In genomic region chr12:51882606-51883296, GRCm38 (mm10) we compare ENCODE assay signal across 9 mouse cellular contexts. TPM values are rescaled to one million over a fixed set of nuclear protein-coding genes. Genes with fewer than 3 reads are reported as not detected.
DNase-seq lines count a peak whose midpoint lies in the region; ATAC-seq and TF ChIP-seq lines count a peak whose summit lies in the region.
"Had no signal": no experiment of that assay in that cellular context is flagged by ENCODE, and none has a peak within 500 bp of the region (broad histone marks: within the 10 kb centered on the region; RNA-seq: fewer than 3 reads in every experiment).

No protein-coding gene starts in this region.

- no peak overlapping the region for H3K4me2 ChIP-seq in forebrain, postnatal 0 days (ENCODE audit: low read depth)
- H3K4me2 ChIP-seq in lung, embryonic 16.5 days (ENCODE audit: low read depth, low read length): no peak overlapping the region

- H3K9me3 ChIP-seq in forebrain, postnatal 0 days (ENCODE audit: low read length): no peaks in the 10 kb centered on the region
- no peaks in the 10 kb centered on the region for H3K9me3 ChIP-seq in forebrain, embryonic 10.5 days
- no peaks in the 10 kb centered on the region for H3K9me3 ChIP-seq in lung, embryonic 16.5 days (ENCODE audit: control insufficient read depth, low read length)

- no peak for ATAC-seq in forebrain, postnatal 0 days
- ATAC-seq in lung, embryonic 16.5 days (ENCODE audit: low read depth): peak; percentile 69

- H3K9ac ChIP-seq in forebrain, postnatal 0 days: no peak overlapping the region
- no peak overlapping the region for H3K9ac ChIP-seq in lung, embryonic 16.5 days (ENCODE audit: low read length)

- WGBS in forebrain, postnatal 0 days: 81% methylated on average over 6 of the region's 6 CpGs
- WGBS in forebrain, embryonic 10.5 days: 89% methylated on average over 6 of the region's 6 CpGs
- 78% methylated on average over 6 of the region's 6 CpGs for WGBS in lung, embryonic 16.5 days

- H3K4me3 ChIP-seq in forebrain, postnatal 0 days (ENCODE audit: low read depth, low read length): no peak overlapping the region
- no peak overlapping the region for H3K4me3 ChIP-seq in forebrain, embryonic 10.5 days
- no peak overlapping the region for H3K4me3 ChIP-seq in lung, embryonic 16.5 days (ENCODE audit: low read length)

- H3K4me1 ChIP-seq in forebrain, postnatal 0 days (ENCODE audit: insufficient read depth): no peaks in the 10 kb centered on the region
- H3K4me1 ChIP-seq in forebrain, embryonic 10.5 days: no peaks in the 10 kb centered on the region
- no peaks in the 10 kb centered on the region; the same call in 1 of the 2 replicates for H3K4me1 ChIP-seq in lung, embryonic 16.5 days (replicated peaks; ENCODE audit: control insufficient read depth, insufficient read depth, low read length)

- peak; percentile 25 for DNase-seq in forebrain, postnatal 0 days
- DNase-seq in forebrain, embryonic 10.5 days (ENCODE audit: extremely low spot score, low spot score): no peak
- DNase-seq in right cerebral cortex, postnatal 10 days (ENCODE audit: low spot score in 2 of 2): peak; percentile 55 to 62
- DNase-seq in right cerebral cortex, postnatal 25 days: no peak
- DNase-seq in gastrocnemius, postnatal 4 days (ENCODE audit: low spot score in 2 of 2): peak; percentile 53 to 83
- DNase-seq in thymus, postnatal 14 days: no peak
- DNase-seq in layer of hippocampus, adult 9-10 months (ENCODE audit: low spot score): no peak

- no peak overlapping the region for H3K27ac ChIP-seq in forebrain, postnatal 0 days (ENCODE audit: low read depth, low read length)
- H3K27ac ChIP-seq in forebrain, embryonic 10.5 days: no peak overlapping the region
- no peak overlapping the region for H3K27ac ChIP-seq in lung, embryonic 16.5 days (ENCODE audit: low read length)

- no peaks in the 10 kb centered on the region for H3K27me3 ChIP-seq in forebrain, postnatal 0 days (ENCODE audit: insufficient read depth, low read length)
- H3K27me3 ChIP-seq in forebrain, embryonic 10.5 days (ENCODE audit: poor library complexity, severe bottlenecking): no peaks in the 10 kb centered on the region
- no peaks in the 10 kb centered on the region for H3K27me3 ChIP-seq in lung, embryonic 16.5 days (ENCODE audit: control insufficient read depth, insufficient read depth, low read depth, low read length)
- H3K27me3 ChIP-seq: CH12.LX had no signal

- 0 out of 2 replicates have a peak, but pooled peaks cover under 1% of the 10 kb centered on the region for H3K36me3 ChIP-seq in forebrain, postnatal 0 days (ENCODE audit: insufficient read depth)
- peaks cover 66% of the 10 kb centered on the region for H3K36me3 ChIP-seq in forebrain, embryonic 10.5 days (replicated peaks)
- peaks cover 20% of the 10 kb centered on the region for H3K36me3 ChIP-seq in lung, embryonic 16.5 days (ENCODE audit: control insufficient read depth, insufficient read depth, low read length)

- no peak for TF ChIP-seq CTCF in forebrain, postnatal 0 days (IDR thresholded peaks at IDR 0.05; ENCODE audit: low read depth)

RNA-seq across cellular contexts. Expression of gene Hectd1, which starts 53.4 kb away (rescaled TPM):
- 70.5 and 93.6 TPM in 2 replicates for total RNA-seq in forebrain, postnatal 0 days (2014; rRNA removed)
- polyA plus RNA-seq in forebrain, postnatal 0 days (2015; fragmentation: Nextera tagmentation; extraction: Ambion mirVana): 18.2 and 27.6 TPM in 2 replicates
- 30.9 and 32.3 TPM in 2 replicates for polyA plus RNA-seq in forebrain, embryonic 10.5 days (2016; fragmentation: Nextera tagmentation; extraction: Ambion mirVana)
- total RNA-seq in gastrocnemius, postnatal 4 days (2021): 100 to 1,000 TPM in 1 of 2 experiments, 10 to 100 TPM in 1; 91.2 to 104 TPM
- polyA plus RNA-seq in lung, embryonic 16.5 days (2015; fragmentation: Nextera tagmentation; extraction: Ambion mirVana): 36.0 and 38.0 TPM in 2 replicates

Comparison
In these comparisons a context has a peak if more than half of its experiments do, and no peak if none do; other contexts are left out.
1. DNase-seq: peak in forebrain, postnatal 0 days (single experiment), right cerebral cortex, postnatal 10 days (2 of 2) and gastrocnemius, postnatal 4 days (2 of 2); none in forebrain, embryonic 10.5 days (single experiment), right cerebral cortex, postnatal 25 days (single experiment), thymus, postnatal 14 days (single experiment) and layer of hippocampus, adult 9-10 months (single experiment).